Mouse (Mus musculus) thymus, adult 2 months (tissue): ENCODE measurements around the gene Jag2. TPM values are rescaled to one million over a fixed set of nuclear protein-coding genes. Genes with fewer than 3 reads are reported as not detected.

Experiments
- DNase-seq: peaks from one replicate; pipeline ENCODE4 v3.0.0; 2021
- H3K27ac ChIP-seq: fragments of 200-500 bp; 2 replicates; pipeline ENCODE4 v1.5.1; 2012; ENCODE audit warnings: low read length, control low read depth; ENCODE audit not compliant: control insufficient read depth, insufficient read depth
- H3K27me3 ChIP-seq: fragments of 200-500 bp; 2 replicates; pipeline ENCODE4 v1.6.1; 2012; ENCODE audit warnings: mild to moderate bottlenecking, low read length, moderate library complexity, mixed read lengths; ENCODE audit not compliant: control insufficient read depth, insufficient read depth
- H3K36me3 ChIP-seq: fragments of 200-500 bp; 2 replicates; pipeline ENCODE4 v1.6.1; 2012; ENCODE audit warnings: mild to moderate bottlenecking, low read length, moderate library complexity; ENCODE audit not compliant: control insufficient read depth, insufficient read depth
- H3K4me1 ChIP-seq: fragments of 200-500 bp; replicated peaks from 2 replicates; pipeline ENCODE4 v1.6.1; 2012; ENCODE audit warnings: low read length; ENCODE audit not compliant: control insufficient read depth, insufficient read depth
- H3K4me3 ChIP-seq: fragments of 200-500 bp; 2 replicates; pipeline ENCODE4 v1.5.1; 2012; ENCODE audit warnings: mild to moderate bottlenecking, low read length, control low read depth, moderate library complexity; ENCODE audit not compliant: control insufficient read depth, insufficient read depth
- CTCF ChIP-seq: fragments of 200-500 bp; IDR thresholded peaks from 2 replicates; pipeline ENCODE4 v1.5.1; 2012; ENCODE audit warnings: mild to moderate bottlenecking, control low read depth, low read length, moderate library complexity, borderline replicate concordance; ENCODE audit not compliant: control insufficient read depth, poor library complexity, insufficient read depth; ENCODE audit errors: extremely low read depth
- POLR2A ChIP-seq: fragments of 200-500 bp; IDR thresholded peaks from 2 replicates; pipeline ENCODE4 v1.6.1; 2012; ENCODE audit warnings: mild to moderate bottlenecking, low read length, control low read depth, moderate library complexity; ENCODE audit not compliant: control insufficient read depth, poor library complexity, insufficient read depth; ENCODE audit errors: extremely low read depth
- WGBS: fragments of 180-500 bp; shearing (Covaris S2); methylation state at CpG from one replicate; pipeline ENCODE4 v1.1.7; 2018; 5-methylcytosine and 5-hydroxymethylcytosine counted together
- polyA plus RNA-seq: library from polyadenylated mRNA; depleted of rRNA; stranded (reverse); fragments of >200 nt; gene quantifications from 2 replicates; pipeline ENCODE4 v1.2.3, GENCODE M21; 2012

Jag2 gene
- polyA plus RNA-seq, 1 experiment, result 61.5 TPM

GRCm38 (mm10) chr12:112877073-112877576 lies 52.5 kb downstream of the Jag2 start:
- TF ChIP-seq CTCF (no peak), POLR2A (no peak)
- no peak for DNase-seq
- Histone ChIP-seq H3K4me3 (peak overlapping the region; percentile 9; the same call in 1 of the 2 replicates), H3K27ac (no peak overlapping the region), H3K4me1 (peaks cover 55% of the 10 kb centered on the region), H3K36me3 (no peaks in the 10 kb centered on the region), H3K27me3 (peaks cover 12% of the 10 kb centered on the region; the same call in 1 of the 2 replicates)
- WGBS, result 6% methylated on average over 17 of the region's 17 CpGs

GRCm38 (mm10) chr12:112876332-112877072 lies 53.1 kb downstream of the Jag2 start:
- Histone ChIP-seq H3K4me3 (peak overlapping the region; percentile 6; the same call in 1 of the 2 replicates), H3K4me1 (peaks cover 58% of the 10 kb centered on the region)

GRCm38 (mm10) chr12:112875225-112876013 lies 54.2 kb downstream of the Jag2 start:
- WGBS, result 33% methylated on average over 16 of the region's 16 CpGs
- peak; percentile 90 for DNase-seq
- H3K4me3 ChIP-seq, result no peak overlapping the region
- no peaks in the 10 kb centered on the region for H3K36me3 ChIP-seq
- H3K4me1 ChIP-seq, result peaks cover 64% of the 10 kb centered on the region
- H3K27ac ChIP-seq, result no peak overlapping the region
- peaks cover 12% of the 10 kb centered on the region; the same call in 1 of the 2 replicates for H3K27me3 ChIP-seq
- TF ChIP-seq POLR2A (no peak), CTCF (peak; percentile 95)

More at GRCm38 (mm10) chr12:112876332-112877072, 53.1 kb downstream of the Jag2 start:
- peaks cover 12% of the 10 kb centered on the region; the same call in 1 of the 2 replicates for H3K27me3 ChIP-seq
- TF ChIP-seq CTCF, result no peak
- TF ChIP-seq POLR2A, result no peak
- DNase-seq, result peak; percentile 55
- H3K36me3 ChIP-seq, result no peaks in the 10 kb centered on the region
- no peak overlapping the region for H3K27ac ChIP-seq
- WGBS, result 7% methylated on average over 28 of the region's 28 CpGs

GRCm38 (mm10) chr12:112874199-112874598 lies 55.4 kb downstream of the Jag2 start:
- Histone ChIP-seq H3K36me3 (no peaks in the 10 kb centered on the region), H3K27ac (no peak overlapping the region), H3K4me1 (peaks cover 60% of the 10 kb centered on the region), H3K4me3 (no peak overlapping the region), H3K27me3 (peaks cover 12% of the 10 kb centered on the region; the same call in 1 of the 2 replicates)
- 73% methylated on average over 22 of the region's 22 CpGs for WGBS
- TF ChIP-seq POLR2A (no peak), CTCF (no peak)
- no peak for DNase-seq

- TF ChIP-seq CTCF (peak; percentile 85; the same call in 1 of the 2 replicates), POLR2A (no peak)
- peak; percentile 81 for DNase-seq
- Histone ChIP-seq H3K27ac (no peak overlapping the region), H3K27me3 (peaks cover 12% of the 10 kb centered on the region; the same call in 1 of the 2 replicates), H3K4me1 (peaks cover 64% of the 10 kb centered on the region), H3K4me3 (no peak overlapping the region), H3K36me3 (no peaks in the 10 kb centered on the region)
- WGBS, result 35% methylated on average over 18 of the region's 18 CpGs
Measured at GRCm38 (mm10) chr12:112873452-112874190, 56.0 kb downstream of the Jag2 start.
